Mouse (Mus musculus) embryonic facial prominence, embryonic 15.5 days (tissue): ENCODE data around the gene Ccnt1. TPM values are rescaled to one million over a fixed set of nuclear protein-coding genes. Genes with fewer than 3 reads are reported as not detected.
A peak's percentile ranks its signal among the peaks of the same experiment; 100 is the strongest.
"Not testable (repeated sequence)": the region's sequence is repeated elsewhere in the genome, so short reads cannot be mapped to it uniquely, and the experiment has no call there.

Experiments used
- ATAC-seq: fragments of 200-750 bp; cut with Nextera tagmentation; 2 replicates; pipeline ENCODE4 v1.8.0; 2017; ENCODE audit warnings: low read depth, moderate TSS enrichment; ENCODE audit not compliant: insufficient number of reproducible peaks, low FRiP score, low TSS enrichment
- H3K27ac ChIP-seq: fragments of 300-500 bp; sonication (generic); replicated peaks from 2 replicates; pipeline ENCODE4 v1.5.1; 2015; ENCODE audit warnings: mild to moderate bottlenecking, inconsistent platforms
- H3K27me3 ChIP-seq: fragments of 300-500 bp; sonication (generic); 2 replicates; pipeline ENCODE4 v1.6.1; 2015; ENCODE audit warnings: inconsistent platforms
- H3K36me3 ChIP-seq: fragments of 300-500 bp; sonication (generic); 2 replicates; pipeline ENCODE4 v1.6.1; 2015; ENCODE audit warnings: mild to moderate bottlenecking, inconsistent platforms
- H3K4me1 ChIP-seq: fragments of 300-500 bp; sonication (generic); 2 replicates; pipeline ENCODE4 v1.6.1; 2015; ENCODE audit warnings: inconsistent platforms
- H3K4me2 ChIP-seq: fragments of 300-500 bp; sonication (generic); replicated peaks from 2 replicates; pipeline ENCODE4 v1.6.1; 2015; ENCODE audit warnings: mild to moderate bottlenecking, inconsistent platforms
- H3K4me3 ChIP-seq: fragments of 300-500 bp; sonication (generic); replicated peaks from 2 replicates; pipeline ENCODE4 v1.5.1; 2015; ENCODE audit warnings: mild to moderate bottlenecking, inconsistent platforms
- H3K9ac ChIP-seq: fragments of 300-500 bp; sonication (generic); 2 replicates; pipeline ENCODE4 v1.6.1; 2015; ENCODE audit warnings: inconsistent platforms
- H3K9me3 ChIP-seq: fragments of 300-500 bp; sonication (generic); replicated peaks from 2 replicates; pipeline ENCODE4 v1.6.1; 2016; ENCODE audit warnings: inconsistent platforms
- WGBS: fragments of 180-500 bp; shearing (Covaris S2); methylation state at CpG from one replicate; pipeline ENCODE4 v1.1.7; 2015; 5-methylcytosine and 5-hydroxymethylcytosine counted together
- polyA plus RNA-seq: library from polyadenylated mRNA; unstranded; fragments of >200 nt; fragmentation: Nextera tagmentation; extraction: Ambion mirVana; gene quantifications from 2 replicates; pipeline ENCODE4 v1.2.1, GENCODE M21; 2015

The Ccnt1 gene
- polyA plus RNA-seq, 1 experiment from 2014 or later: 54.7 TPM

- H3K27me3 ChIP-seq: no peaks in the 10 kb centered on the region
- no peak for ATAC-seq
- H3K4me2 ChIP-seq: no peak overlapping the region
- no peak overlapping the region for H3K27ac ChIP-seq
- 86% methylated on average over 5 of the region's 5 CpGs for WGBS
- H3K4me3 ChIP-seq: no peak overlapping the region
- H3K4me1 ChIP-seq: no peaks in the 10 kb centered on the region
- no peak overlapping the region for H3K9ac ChIP-seq
- H3K36me3 ChIP-seq: peaks cover 98% of the 10 kb centered on the region
- H3K9me3 ChIP-seq: no peaks in the 10 kb centered on the region
Measured at GRCm38 (mm10) chr15:98595049-98595448, 24.3 kb upstream of the Ccnt1 start.

GRCm38 (mm10) chr15:98594193-98594592 is 23.5 kb upstream of the Ccnt1 start:
- Histone ChIP-seq H3K4me2 (no peak overlapping the region), H3K27me3 (no peaks in the 10 kb centered on the region), H3K4me1 (no peaks in the 10 kb centered on the region), H3K4me3 (no peak overlapping the region), H3K36me3 (peaks cover 97% of the 10 kb centered on the region), H3K27ac (no peak overlapping the region), H3K9me3 (no peaks in the 10 kb centered on the region), H3K9ac (no peak overlapping the region)
- WGBS: 83% methylated on average over 19 of the region's 19 CpGs
- no peak for ATAC-seq

GRCm38 (mm10) chr15:98591396-98591795 is 20.7 kb upstream of the Ccnt1 start:
- Histone ChIP-seq H3K27me3 (no peaks in the 10 kb centered on the region), H3K4me1 (no peaks in the 10 kb centered on the region), H3K4me3 (no peak overlapping the region), H3K9ac (no peak overlapping the region), H3K27ac (no peak overlapping the region), H3K4me2 (no peak overlapping the region), H3K36me3 (peaks cover 70% of the 10 kb centered on the region), H3K9me3 (no peaks in the 10 kb centered on the region)
- no peak for ATAC-seq
- WGBS: 62% methylated on average over 4 of the region's 4 CpGs

GRCm38 (mm10) chr15:98589640-98590336 is 19.1 kb upstream of the Ccnt1 start:
- 67% methylated on average over 7 of the region's 7 CpGs for WGBS
- no peaks in the 10 kb centered on the region for H3K4me1 ChIP-seq
- no peak overlapping the region for H3K9ac ChIP-seq
- H3K36me3 ChIP-seq: peaks cover 54% of the 10 kb centered on the region
- ATAC-seq: no peak
- no peak overlapping the region for H3K4me3 ChIP-seq
- no peaks in the 10 kb centered on the region for H3K9me3 ChIP-seq
- no peak overlapping the region for H3K4me2 ChIP-seq
- H3K27me3 ChIP-seq: no peaks in the 10 kb centered on the region
- no peak overlapping the region for H3K27ac ChIP-seq

GRCm38 (mm10) chr15:98587751-98588150 is 17.0 kb upstream of the Ccnt1 start:
- 80% methylated on average over 11 of the region's 11 CpGs for WGBS

GRCm38 (mm10) chr15:98586141-98586540 is 15.4 kb upstream of the Ccnt1 start:
- WGBS: 73% methylated on average over 9 of the region's 9 CpGs
- H3K4me3 ChIP-seq, H3K9me3 ChIP-seq, ATAC-seq, H3K4me2 ChIP-seq, H3K9ac ChIP-seq, H3K27me3 ChIP-seq, H3K4me1 ChIP-seq, H3K27ac ChIP-seq: not testable (repeated sequence)
- peaks cover 18% of the 10 kb centered on the region; the same call in 1 of the 2 replicates for H3K36me3 ChIP-seq

More at GRCm38 (mm10) chr15:98587751-98588150, 17.0 kb upstream of the Ccnt1 start:
- ATAC-seq: no peak
- Histone ChIP-seq H3K4me1 (no peaks in the 10 kb centered on the region), H3K9me3 (no peaks in the 10 kb centered on the region), H3K27me3 (no peaks in the 10 kb centered on the region), H3K4me3 (no peak overlapping the region), H3K4me2 (no peak overlapping the region), H3K27ac (no peak overlapping the region), H3K36me3 (peaks cover 33% of the 10 kb centered on the region), H3K9ac (no peak overlapping the region)

- ATAC-seq: no peak
- H3K4me3 ChIP-seq: no peak overlapping the region
- 37% methylated on average over 7 of the region's 7 CpGs for WGBS
- peaks cover 12% of the 10 kb centered on the region; the same call in 1 of the 2 replicates for H3K36me3 ChIP-seq
- no peak overlapping the region for H3K4me2 ChIP-seq
- H3K9ac ChIP-seq: no peak overlapping the region
- no peak overlapping the region for H3K27ac ChIP-seq
- no peaks in the 10 kb centered on the region for H3K4me1 ChIP-seq
- H3K27me3 ChIP-seq: no peaks in the 10 kb centered on the region
- no peaks in the 10 kb centered on the region for H3K9me3 ChIP-seq
Measured at GRCm38 (mm10) chr15:98585421-98585820, 14.7 kb upstream of the Ccnt1 start.

- no peak overlapping the region for H3K4me2 ChIP-seq
- WGBS: 64% methylated on average over 8 of the region's 8 CpGs
- no peak overlapping the region for H3K9ac ChIP-seq
- no peaks in the 10 kb centered on the region for H3K36me3 ChIP-seq
- H3K27me3 ChIP-seq: no peaks in the 10 kb centered on the region
- no peak overlapping the region for H3K27ac ChIP-seq
- H3K4me1 ChIP-seq: no peaks in the 10 kb centered on the region
- no peaks in the 10 kb centered on the region for H3K9me3 ChIP-seq
- no peak for ATAC-seq
- no peak overlapping the region for H3K4me3 ChIP-seq
Measured at GRCm38 (mm10) chr15:98582996-98583395, 12.3 kb upstream of the Ccnt1 start.

- no peaks in the 10 kb centered on the region for H3K4me1 ChIP-seq
- no peaks in the 10 kb centered on the region for H3K9me3 ChIP-seq
- no peaks in the 10 kb centered on the region for H3K27me3 ChIP-seq
- ATAC-seq: no peak
- WGBS: 58% methylated on average over 8 of the region's 8 CpGs
- H3K27ac ChIP-seq: no peak overlapping the region
- no peaks in the 10 kb centered on the region for H3K36me3 ChIP-seq
- no peak overlapping the region for H3K9ac ChIP-seq
- H3K4me3 ChIP-seq: no peak overlapping the region
- no peak overlapping the region for H3K4me2 ChIP-seq
Measured at GRCm38 (mm10) chr15:98582410-98582809, 11.7 kb upstream of the Ccnt1 start.

- Histone ChIP-seq H3K4me2 (no peak overlapping the region), H3K4me1 (no peaks in the 10 kb centered on the region), H3K27me3 (no peaks in the 10 kb centered on the region), H3K36me3 (no peaks in the 10 kb centered on the region), H3K27ac (no peak overlapping the region), H3K4me3 (no peak overlapping the region), H3K9ac (no peak overlapping the region), H3K9me3 (no peaks in the 10 kb centered on the region)
- 43% methylated on average over 5 of the region's 5 CpGs for WGBS
- peak; percentile 63 for ATAC-seq
Measured at GRCm38 (mm10) chr15:98579795-98580464, 9.2 kb upstream of the Ccnt1 start.

GRCm38 (mm10) chr15:98579310-98579709 is 8.6 kb upstream of the Ccnt1 start:
- WGBS: 83% methylated on average over 2 of the region's 2 CpGs

More at GRCm38 (mm10) chr15:98579310-98579709, 8.6 kb upstream of the Ccnt1 start:
- H3K4me3 ChIP-seq: no peak overlapping the region
- H3K27ac ChIP-seq: no peak overlapping the region
- no peaks in the 10 kb centered on the region for H3K27me3 ChIP-seq
- H3K9me3 ChIP-seq: no peaks in the 10 kb centered on the region
- no peak overlapping the region for H3K4me2 ChIP-seq
- no peaks in the 10 kb centered on the region for H3K4me1 ChIP-seq
- no peak for ATAC-seq
- no peaks in the 10 kb centered on the region for H3K36me3 ChIP-seq
- no peak overlapping the region for H3K9ac ChIP-seq
